ENCODE assay signal across 19 mouse cellular contexts in the genomic region with DNA sequence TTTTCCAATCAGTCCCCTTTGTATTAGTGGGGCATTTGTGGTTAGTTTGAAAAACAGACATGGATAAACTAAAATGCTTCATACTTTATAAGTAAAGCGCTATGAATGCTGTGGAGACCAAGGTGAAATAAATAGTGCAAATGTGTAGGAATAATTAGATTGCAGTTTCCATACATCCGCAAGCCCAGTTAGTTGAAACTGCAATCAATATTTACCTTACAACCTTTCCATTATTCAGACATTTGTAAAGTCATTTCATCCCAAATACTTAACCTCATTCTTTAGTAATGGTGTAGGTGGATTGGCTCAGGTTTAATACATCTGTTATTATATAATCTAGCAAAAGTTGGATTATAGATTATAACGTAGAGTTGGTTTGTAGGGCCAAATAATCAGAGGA. TPM values are rescaled to one million over a fixed set of nuclear protein-coding genes. Genes with fewer than 3 reads are reported as not detected.
DNase-seq lines count a peak whose midpoint lies in the region; TF ChIP-seq lines count a peak whose summit lies in the region.
"Had no signal": no experiment of that assay in that cellular context is flagged by ENCODE, and none has a peak within 500 bp of the region (broad histone marks: within the 10 kb centered on the region; RNA-seq: fewer than 3 reads in every experiment).

No protein-coding gene starts in this region.

- H3K9ac ChIP-seq in CH12.LX (ENCODE audit: insufficient read depth, low read depth), result no peak overlapping the region

- no peak overlapping the region for H3K4me3 ChIP-seq in CH12.LX (replicated peaks in 1 of 3; ENCODE audit: low read depth in 2 of 3, low read length in 2 of 3, poor library complexity in 1 of 3)

- H3K36me3 ChIP-seq in CH12.LX (replicated peaks in 1 of 2; ENCODE audit: control insufficient read depth in 1 of 2, insufficient read depth in 1 of 2, low read length in 1 of 2), result peaks cover 48 to 78% of the 10 kb centered on the region in 2 experiments

- peaks cover 3 to 28% of the 10 kb centered on the region in 2 experiments; a peak in 3 of 4 replicates for H3K4me1 ChIP-seq in CH12.LX (ENCODE audit: control insufficient read depth in 1 of 2, insufficient read depth in 2 of 2)

- in situ Hi-C loops in CH12.LX (cut with MboI; ENCODE audit: low pct_ligation_motif_present, low pct_unique_long_range_greater_than_20kb, low sequenced_read_pairs), result no loop called here

- no peak for TF ChIP-seq EP300 in CH12.LX (IDR thresholded peaks at IDR 0.05; ENCODE audit: low read length)

- no peak for DNase-seq in CH12.LX (ENCODE audit: extremely low read depth)
- DNase-seq in adrenal gland, adult 18-20 months (ENCODE audit: low spot score in 2 of 2), result no peak
- DNase-seq: adrenal gland, adult 2 months; adrenal gland, adult 8-10 months; adrenal gland, postnatal 10 days; adrenal gland, postnatal 14 days; adrenal gland, postnatal 25 days; adrenal gland, postnatal 36 days; B cell, adult 2 months; cerebellum, adult 11 months; cerebellum, adult 11-12 months; cerebellum, adult 18-20 months; cerebellum, adult 2 months; cerebellum, adult 8-10 months; cerebellum, adult 9-10 months had no signal

- no peaks in the 10 kb centered on the region for H3K27me3 ChIP-seq in CH12.LX (replicated peaks)
- H3K27me3 ChIP-seq: Patski had no signal

- TF ChIP-seq RAD21 in CH12.LX (IDR thresholded peaks at IDR 0.05; ENCODE audit: low read depth, low read length), result no peak

- peaks cover 26% of the 10 kb centered on the region for H3K79me2 ChIP-seq in CH12.LX (replicated peaks; ENCODE audit: control insufficient read depth, extremely low read depth, insufficient read depth, poor library complexity, severe bottlenecking)

- dilution Hi-C loops in CH12.LX (cut with MboI; ENCODE audit: extremely low pct_ligation_motif_present, extremely low pct_unique_long_range_greater_than_20kb, low sequenced_read_pairs), result no loop called here

- no peak overlapping the region for H3K4me2 ChIP-seq in CH12.LX (ENCODE audit: insufficient read depth, low read depth, poor library complexity, severe bottlenecking)

- no peak overlapping the region for H3K27ac ChIP-seq in CH12.LX (ENCODE audit: insufficient read depth, low read depth)

- no peaks in the 10 kb centered on the region for H3K9me3 ChIP-seq in CH12.LX (replicated peaks; ENCODE audit: low read length)
- H3K9me3 ChIP-seq: G1E had no signal

- no peak for TF ChIP-seq CTCF in CH12.LX (conservative IDR thresholded peaks at IDR 0.05 in 1 of 2, IDR thresholded peaks at IDR 0.05 in 1 of 2; ENCODE audit: low read depth in 2 of 2, low read length in 2 of 2)

- no peak for TF ChIP-seq POLR2A in CH12.LX (IDR thresholded peaks at IDR 0.05; ENCODE audit: low read depth, low read length)

TF ChIP-seq in CH12.LX, 34 proteins besides CTCF, POLR2A, EP300 and RAD21:
- TF ChIP-seq BHLHE40 (IDR thresholded peaks at IDR 0.05; ENCODE audit: low read depth, low read length) (no peak), TBP (conservative IDR thresholded peaks at IDR 0.05; ENCODE audit: low read depth, low read length) (no peak), CHD1 (IDR thresholded peaks at IDR 0.05; ENCODE audit: low read depth, low read length) (no peak), MYC (IDR thresholded peaks at IDR 0.05; ENCODE audit: low read depth, low read length) (no peak), UBTF (IDR thresholded peaks at IDR 0.05; ENCODE audit: low read depth, low read length) (no peak), USF2 (conservative IDR thresholded peaks at IDR 0.05; ENCODE audit: low read depth, low read length) (no peak), NELFE (IDR thresholded peaks at IDR 0.05; ENCODE audit: low read depth, low read length) (no peak), RCOR1 (conservative IDR thresholded peaks at IDR 0.05; ENCODE audit: low read depth, low read length) (no peak), JUN (IDR thresholded peaks at IDR 0.05; ENCODE audit: insufficient read depth, low read depth, low read length) (no peak), ZMIZ1 (IDR thresholded peaks at IDR 0.05; ENCODE audit: low read depth, low read length) (0 out of 2 replicates have a peak, but pooled peaks have one; percentile 47), USF1 (IDR thresholded peaks at IDR 0.05; ENCODE audit: low read depth, low read length) (no peak), POLR2AphosphoS2 (IDR thresholded peaks at IDR 0.05; ENCODE audit: low read depth, low read length) (peak; percentile 92)

RNA-seq across cellular contexts. Expression of gene Srsf6, which starts 4.4 kb away (rescaled TPM):
- total RNA-seq in CH12.LX (2012; rRNA removed), result 96.3 and 144 TPM in 2 replicates
- 204 and 230 TPM in 2 replicates for total RNA-seq in CH12.LX (2014; rRNA removed)
- polyA plus RNA-seq in CH12.LX (2012; ENCODE audit: insufficient read length, low read depth), result 227 and 244 TPM in 2 replicates
- total RNA-seq in adrenal gland, adult 18-20 months (2021), result 100 to 1,000 TPM; 172 to 220 TPM

RNA-seq across cellular contexts. Expression of gene L3mbtl1, which starts 7.6 kb away (rescaled TPM):
- total RNA-seq in CH12.LX (2012; rRNA removed), result not detected in 2 replicates
- total RNA-seq in CH12.LX (2014; rRNA removed), result not detected in 2 replicates
- 0.09 TPM in 1 of 2 replicates, not detected in the other for polyA plus RNA-seq in CH12.LX (2012; ENCODE audit: insufficient read length, low read depth)
- total RNA-seq in adrenal gland, adult 18-20 months (2021), result under 1 TPM in 1 of 2 experiments, not detected in 1; 0.51 TPM
- total RNA-seq: adrenal gland, postnatal 36 days; G1E had no signal
- polyA plus RNA-seq: G1E had no signal

RNA-seq across cellular contexts. Expression of gene Sgk2, which starts 51.4 kb away (rescaled TPM):
- not detected in 2 replicates for total RNA-seq in CH12.LX (2012; rRNA removed)
- total RNA-seq in CH12.LX (2014; rRNA removed), result not detected in 2 replicates
- polyA plus RNA-seq in CH12.LX (2012; ENCODE audit: insufficient read length, low read depth), result not detected in 2 replicates
- under 1 TPM in 1 of 2 experiments, not detected in 1; 0.63 TPM for total RNA-seq in adrenal gland, adult 18-20 months (2021)
- total RNA-seq: G1E, MEL had no signal
- polyA plus RNA-seq: CD4-positive, CD25-positive, alpha-beta regulatory T cell, adult 4 months; G1E had no signal
